Mouse (Mus musculus): ENCODE results near the gene Rac1.

DNA sequence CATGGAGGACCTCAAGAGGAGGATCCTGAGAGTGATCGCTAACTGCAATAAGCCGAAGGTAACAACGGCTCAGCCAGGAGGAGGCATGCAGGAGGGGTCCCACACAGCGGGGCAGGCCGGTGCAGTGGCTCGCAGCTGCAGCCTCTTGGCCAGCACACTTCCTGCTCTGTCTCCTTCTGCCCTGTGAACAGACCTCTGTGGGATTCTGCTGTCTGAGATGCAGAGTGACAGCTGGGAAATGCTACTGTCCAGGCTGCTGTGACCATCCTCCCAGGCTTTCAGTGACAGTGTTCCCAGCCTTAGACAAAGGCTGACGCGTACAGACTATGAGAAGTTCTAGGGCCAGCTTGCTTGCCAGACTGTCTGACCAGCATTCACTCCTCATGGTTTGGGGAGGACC, 26.7 kb downstream of the Rac1 start:
- TF ChIP-seq EP300 (optimal IDR thresholded peaks at IDR 0.05): no peak
- TF ChIP-seq CTCF (IDR thresholded peaks at IDR 0.05; ENCODE audit: low read depth): no peak

All from stomach, postnatal 0 days (tissue).